Mouse (Mus musculus) thymus, adult 2 months (tissue): ENCODE results near the gene 2310022A10Rik.

Experiments used
- CTCF ChIP-seq: fragments of 200-500 bp; IDR thresholded peaks from 2 replicates; pipeline ENCODE4 v1.5.1; 2012; ENCODE audit warnings: mild to moderate bottlenecking, control low read depth, low read length, moderate library complexity, borderline replicate concordance; ENCODE audit not compliant: control insufficient read depth, poor library complexity, insufficient read depth; ENCODE audit errors: extremely low read depth
- POLR2A ChIP-seq: fragments of 200-500 bp; IDR thresholded peaks from 2 replicates; pipeline ENCODE4 v1.6.1; 2012; ENCODE audit warnings: mild to moderate bottlenecking, low read length, control low read depth, moderate library complexity; ENCODE audit not compliant: control insufficient read depth, poor library complexity, insufficient read depth; ENCODE audit errors: extremely low read depth

GRCm38 (mm10) chr7:27577589-27577988, 24.6 kb downstream of the 2310022A10Rik start:
- TF ChIP-seq CTCF: no peak
- TF ChIP-seq POLR2A: no peak
